Mouse (Mus musculus): ENCODE measurements around the gene Mbd3.

Gene Mbd3

GRCm38 (mm10) chr10:80395025-80395627 lies 4.2 kb downstream of the Mbd3 start:
- DNase-seq: no peak

DNA sequence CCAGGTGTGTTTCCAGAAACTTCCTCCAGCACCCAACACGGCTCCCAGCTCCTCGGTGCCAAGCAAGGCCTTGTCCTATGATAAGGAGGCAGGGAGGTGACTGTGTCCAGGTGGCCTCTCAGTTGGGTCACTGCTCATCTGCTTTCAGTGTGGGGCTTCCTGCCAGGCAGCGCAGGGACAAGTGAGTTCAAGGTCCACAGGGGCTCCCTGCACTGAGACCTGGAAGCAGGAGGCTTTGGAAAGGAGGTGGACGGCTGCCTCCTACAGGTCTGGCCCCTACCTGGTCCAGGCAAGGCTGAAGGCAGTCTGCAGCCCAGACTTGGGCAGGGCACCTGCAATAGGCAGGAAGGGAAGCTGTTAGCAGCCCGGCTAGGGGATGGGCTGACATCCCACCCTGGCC lies 6.7 kb downstream of the Mbd3 start:
- no peak for DNase-seq

- DNase-seq: no peak
Observed at GRCm38 (mm10) chr10:80390697-80391096, 8.7 kb downstream of the Mbd3 start.

DNA sequence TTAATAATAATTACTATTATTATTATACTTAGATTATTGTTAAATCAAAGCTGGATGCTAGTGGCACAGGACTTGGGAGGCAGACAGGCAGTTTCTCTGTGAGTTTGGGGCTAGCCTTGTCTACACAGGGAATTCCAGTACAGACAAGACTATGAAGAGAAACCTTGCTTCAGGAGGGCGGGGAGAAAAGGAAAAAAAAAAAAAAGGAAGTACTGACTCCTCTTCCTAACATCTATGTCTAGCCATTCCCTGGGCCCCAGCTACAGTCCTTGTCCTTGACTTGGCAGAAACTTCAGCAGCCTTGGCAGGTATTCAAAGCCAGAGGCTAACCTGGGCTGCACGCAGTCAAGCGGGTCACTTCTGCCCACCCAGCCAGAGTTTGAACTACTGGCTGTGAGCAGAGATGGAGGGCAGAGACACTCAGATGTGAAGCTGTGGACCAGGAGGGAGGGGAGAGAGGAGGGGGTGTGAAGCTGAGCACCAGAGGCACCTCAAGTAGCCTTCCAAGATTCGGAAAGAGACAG lies 10.1 kb downstream of the Mbd3 start:
- no peak for DNase-seq

DNA sequence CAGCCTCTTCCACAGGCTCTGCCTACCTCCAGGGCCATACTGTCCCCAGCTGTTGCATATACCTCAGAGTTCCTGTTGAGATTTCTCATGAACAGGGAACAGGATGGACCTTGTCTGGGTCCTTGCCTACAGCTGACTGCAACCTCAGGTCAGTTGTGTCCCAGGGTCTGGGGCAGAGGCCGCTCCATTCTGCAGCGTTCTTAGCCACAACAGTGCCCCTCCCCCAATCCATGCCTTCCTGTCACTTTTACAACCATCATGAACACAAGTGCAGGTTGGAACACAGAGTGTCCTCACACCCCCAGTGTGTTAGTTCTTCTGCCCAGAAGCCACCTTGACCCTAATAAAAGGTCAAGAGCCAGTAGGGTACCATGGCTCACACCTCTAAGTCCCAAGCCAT lies 10.6 kb downstream of the Mbd3 start:
- no peak for DNase-seq

DNA sequence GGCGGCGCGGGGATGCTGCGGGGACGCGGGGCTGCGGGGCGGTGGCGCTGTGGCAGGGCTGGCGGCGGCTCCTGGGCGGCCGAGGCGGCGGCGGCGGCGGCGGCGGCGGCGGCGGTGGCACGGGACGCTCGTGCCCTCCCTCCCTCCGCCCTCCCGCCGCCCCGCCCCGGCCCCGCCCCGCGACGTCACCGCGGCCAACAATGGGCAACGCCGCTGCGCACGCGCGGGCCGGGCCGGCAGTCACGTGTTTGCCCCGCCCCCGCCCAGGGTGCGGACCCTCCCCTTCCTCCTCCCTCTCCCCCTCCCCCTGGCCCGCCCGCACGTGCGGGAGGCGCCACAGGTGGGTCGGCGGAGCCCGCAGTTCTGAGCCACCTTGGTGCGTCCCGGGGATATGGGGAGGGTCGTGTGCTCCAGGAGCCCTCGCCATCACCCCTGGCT lies 11.8 kb downstream of the Mbd3 start, which contains the start of gene Mex3d:
Gene Mex3d (minus strand): TSS at position 138 of the 438 bp plus-strand sequence.
- peak; percentile 80 to 86 for DNase-seq

DNA sequence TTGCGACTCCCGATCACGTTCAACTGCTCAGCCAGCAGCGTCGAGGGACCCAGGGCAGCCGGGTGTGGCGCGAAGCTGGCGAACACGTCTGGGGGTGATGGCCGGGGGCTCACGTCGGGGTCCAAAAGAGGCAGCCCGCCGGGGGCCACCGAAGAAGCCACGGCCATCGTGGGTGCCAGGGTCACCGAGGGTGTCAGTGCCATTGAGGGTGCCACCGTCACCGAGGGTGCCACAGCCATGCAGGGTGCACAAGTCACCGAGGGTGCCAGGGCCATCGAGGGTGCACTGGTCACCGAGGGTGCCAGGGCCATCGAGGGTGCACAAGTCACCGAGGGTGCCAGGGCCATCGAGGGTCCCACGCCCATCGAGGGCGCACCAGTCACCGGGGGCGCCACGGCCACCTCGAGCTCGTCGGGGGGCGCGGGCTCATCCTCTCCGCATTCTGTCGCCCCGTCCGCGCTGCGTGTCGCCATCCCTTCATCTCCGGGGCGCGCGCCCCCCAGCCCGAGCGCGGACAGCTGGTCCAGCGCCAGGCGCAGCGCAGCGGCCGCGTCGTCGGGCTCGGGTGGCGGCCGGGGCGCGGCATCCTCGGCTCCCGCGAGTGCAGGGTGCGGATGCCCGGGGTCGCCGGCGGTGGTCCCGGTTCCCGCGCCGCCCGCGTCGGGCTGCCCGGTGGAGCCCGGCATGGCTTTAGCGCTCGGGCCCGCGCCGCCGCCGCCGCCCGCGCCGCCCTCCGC lies 12.4 kb downstream of the Mbd3 start:
- DNase-seq: no peak

GRCm38 (mm10) chr10:80385811-80386734 lies 13.3 kb downstream of the Mbd3 start:
- peak in 1 of 2 experiments; percentile 42 for DNase-seq

GRCm38 (mm10) chr10:80385310-80385709 lies 14.0 kb downstream of the Mbd3 start:
- DNase-seq: no peak

DNA sequence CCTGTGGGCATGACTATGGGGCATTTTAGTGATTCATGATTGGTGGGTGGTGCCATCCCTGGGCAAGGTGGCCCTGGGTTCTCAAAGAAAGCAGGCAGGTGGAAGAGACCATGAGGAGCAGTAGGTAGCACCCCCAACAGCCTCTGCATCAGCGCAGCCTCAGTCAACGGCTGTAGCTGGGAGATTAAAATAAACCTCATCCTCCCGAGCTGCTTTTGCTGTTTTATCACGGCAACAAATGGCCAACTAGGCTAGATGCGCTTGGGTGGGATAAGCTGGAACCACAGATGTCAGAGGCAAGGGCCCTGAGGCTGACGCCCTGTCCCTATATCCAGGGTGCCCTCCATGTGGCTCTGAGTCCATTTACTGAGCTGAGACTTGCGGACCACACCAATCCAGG lies 14.6 kb downstream of the Mbd3 start:
- no peak for DNase-seq

- no peak for DNase-seq
Observed at GRCm38 (mm10) chr10:80384115-80384639, 15.2 kb downstream of the Mbd3 start.

DNA sequence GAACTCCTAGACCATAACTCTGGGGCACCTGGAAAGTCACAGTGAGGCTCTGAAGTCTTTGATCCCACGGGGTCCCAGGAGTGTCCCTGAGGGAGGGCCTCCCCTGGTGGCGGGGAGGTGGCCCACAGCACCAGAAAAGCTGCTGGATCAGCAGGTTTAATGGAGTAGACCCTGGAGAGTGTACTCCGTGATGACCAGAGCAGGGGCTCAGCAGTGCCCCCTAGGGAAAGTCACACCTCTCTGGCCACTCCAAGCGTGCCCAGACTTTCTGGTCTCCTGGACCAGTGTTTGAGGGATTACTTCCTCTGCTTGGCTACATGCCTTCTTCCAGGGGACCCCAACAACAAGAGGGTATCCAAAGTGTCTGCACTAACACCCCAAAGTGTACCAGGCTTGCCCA lies 15.9 kb downstream of the Mbd3 start:
- no peak for DNase-seq

DNA sequence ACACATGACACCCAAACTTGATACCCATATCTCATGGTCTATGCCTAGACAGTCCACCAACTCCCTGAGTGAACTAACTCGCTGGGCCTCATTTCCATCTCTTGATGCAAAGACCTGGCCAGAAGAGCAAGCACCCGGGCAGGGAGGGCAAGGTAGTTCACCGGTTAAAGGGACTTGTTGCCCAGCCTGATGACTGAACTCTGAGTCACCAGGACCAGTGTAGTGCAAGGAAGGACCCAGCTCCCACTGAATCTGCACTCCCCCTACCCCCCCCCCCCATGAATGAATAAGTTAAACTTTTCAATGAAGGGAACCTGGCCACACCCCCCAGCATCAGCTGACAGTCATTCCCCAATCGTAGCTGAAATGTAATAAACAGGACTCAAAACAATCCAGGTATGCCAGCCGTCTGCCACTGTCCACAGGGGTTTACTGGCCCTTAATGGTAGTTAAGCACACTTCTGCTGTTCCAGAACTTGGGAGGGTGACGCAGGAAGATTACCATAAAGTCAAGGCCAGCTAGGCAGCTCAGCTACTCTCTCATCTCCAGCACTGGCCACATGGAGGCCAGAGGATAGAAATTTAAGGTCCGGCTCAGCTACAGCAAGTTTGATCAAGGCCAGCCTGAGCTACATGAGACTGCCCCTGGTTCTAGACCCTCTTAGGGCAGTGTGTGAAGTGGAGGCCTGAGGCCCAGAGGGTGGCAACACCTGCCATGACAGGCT lies 16.5 kb downstream of the Mbd3 start:
- no peak for DNase-seq

DNA sequence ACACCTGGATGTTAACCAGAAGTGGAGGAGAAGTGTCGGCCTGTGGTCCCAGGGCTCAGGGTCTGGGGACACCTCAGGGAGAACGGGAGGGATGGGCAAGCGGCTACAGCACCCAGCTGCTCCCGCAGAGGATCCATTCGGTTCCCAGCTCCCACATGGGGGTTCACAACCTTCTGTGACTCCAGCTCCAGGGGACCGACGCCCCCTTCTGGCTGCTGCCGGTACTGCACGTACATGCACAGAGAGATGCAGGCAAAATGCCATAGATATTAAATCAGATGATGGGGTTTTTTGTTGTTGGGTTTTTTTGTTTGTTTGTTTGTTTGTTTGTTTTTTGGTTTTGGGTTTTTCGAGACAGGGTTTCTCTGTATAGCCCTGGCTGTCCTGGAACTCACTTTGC lies 21.6 kb downstream of the Mbd3 start:
- DNase-seq: no peak

DNA sequence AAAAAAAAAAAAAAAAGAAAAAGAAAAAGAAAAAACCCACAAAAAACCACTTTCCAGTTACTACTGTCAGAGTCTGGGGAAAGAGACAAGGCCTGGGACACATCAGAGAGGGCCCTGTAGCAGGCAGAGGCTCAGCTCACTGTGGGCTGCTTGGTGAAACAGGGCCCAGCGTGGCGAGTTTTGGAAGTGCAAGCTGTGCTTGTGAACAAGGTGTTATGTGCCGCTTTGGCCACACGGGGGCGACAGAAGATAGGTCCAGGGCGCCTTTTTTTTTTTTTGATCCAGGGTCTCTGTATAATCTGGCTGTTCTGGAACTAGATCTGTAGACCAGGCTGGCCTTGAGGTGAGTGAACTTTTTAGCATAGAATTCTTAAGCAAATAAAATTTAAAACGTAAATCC lies 23.2 kb downstream of the Mbd3 start:
- peak; percentile 86 to 92 for DNase-seq

DNA sequence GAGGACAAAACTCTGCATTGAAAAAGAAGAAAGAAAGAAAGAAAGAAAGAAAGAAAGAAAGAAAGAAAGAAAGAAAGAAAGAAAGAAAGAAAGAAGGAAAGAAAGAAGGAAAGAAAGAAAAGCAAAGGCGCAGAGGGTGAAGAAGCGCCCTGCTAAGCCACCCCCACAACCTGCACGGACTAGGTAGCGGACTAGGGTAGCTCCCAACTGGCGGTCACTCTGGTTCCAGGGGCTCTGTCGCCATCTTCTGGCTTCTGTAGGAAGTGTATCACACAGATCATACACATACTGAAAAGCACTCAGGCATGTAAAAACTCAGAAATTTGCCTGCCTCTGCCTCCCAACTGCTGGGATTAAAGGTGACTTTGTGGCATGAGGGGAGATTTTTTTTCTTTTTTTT lies 25.3 kb downstream of the Mbd3 start:
- DNase-seq: peak; percentile 78 to 84

GRCm38 (mm10) chr10:80372706-80373105 lies 26.6 kb downstream of the Mbd3 start:
- DNase-seq: no peak

DNA sequence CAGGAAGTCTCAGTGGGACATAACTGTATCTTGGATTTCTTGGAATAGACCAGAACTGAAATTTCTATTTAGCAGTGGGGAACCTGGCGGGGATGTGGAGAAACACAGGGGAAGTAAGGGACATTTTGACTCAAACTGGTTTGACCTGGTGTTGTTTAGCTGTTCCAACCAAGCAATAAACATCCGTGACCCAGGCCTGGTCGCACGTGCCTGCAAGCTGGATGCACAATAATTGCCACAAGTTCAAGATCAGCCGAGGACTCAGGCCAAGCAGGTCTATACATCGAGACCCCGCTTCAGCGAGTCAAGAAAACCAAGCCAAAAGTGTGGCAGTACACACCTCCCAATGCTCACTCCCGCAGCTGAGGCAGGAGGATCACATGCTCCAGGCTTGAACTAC lies 27.4 kb downstream of the Mbd3 start:
- no peak for DNase-seq

DNA sequence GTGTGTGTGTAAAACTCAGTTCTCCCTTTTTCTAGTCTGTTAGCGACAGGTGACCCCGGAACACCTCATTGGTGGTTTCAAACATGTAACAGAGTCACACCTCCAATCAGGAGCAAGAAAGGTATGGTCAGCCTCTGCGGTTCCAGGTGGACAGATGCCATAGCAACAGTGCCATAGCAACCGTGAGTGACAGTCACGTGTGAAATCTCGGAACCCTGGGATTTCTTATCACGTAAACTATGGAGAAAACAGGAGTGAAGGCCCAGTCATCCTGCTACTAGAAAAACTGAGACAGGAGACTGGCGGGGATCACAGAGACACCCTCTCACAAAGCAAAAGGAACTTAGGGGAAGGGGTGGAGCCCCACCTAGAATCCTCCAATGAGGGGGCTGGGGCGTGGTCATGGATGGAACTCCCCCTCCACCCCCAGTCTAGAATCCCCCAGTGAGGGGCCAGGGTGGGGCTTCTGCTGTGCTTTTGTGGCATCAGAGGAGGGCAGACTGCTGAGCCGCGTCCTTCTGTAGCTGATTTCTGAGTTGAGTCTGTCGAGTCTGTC lies 27.9 kb downstream of the Mbd3 start:
- DNase-seq: peak; percentile 81 to 84

GRCm38 (mm10) chr10:80369995-80370747 lies 29.2 kb downstream of the Mbd3 start:
- DNase-seq: no peak

GRCm38 (mm10) chr10:80368392-80368791 lies 31.0 kb downstream of the Mbd3 start:
- DNase-seq: no peak

All from lung, adult 18-20 months (tissue).